Mouse (Mus musculus) kidney, postnatal 4 days (tissue): ENCODE measurements around the gene Mettl7a3.
A peak's percentile ranks its signal among the peaks of the same experiment; 100 is the strongest.
"Not testable (repeated sequence)": the region's sequence is repeated elsewhere in the genome, so short reads cannot be mapped to it uniquely, and the experiment has no call there.

Experiments
- DNase-seq, 2 experiments: peaks; one replicate each; pipeline ENCODE4 v3.0.0; 2021; ENCODE audit warnings: mixed read lengths in 2 of 2

Mettl7a3 gene

GRCm38 (mm10) chr15:100332077-100332961 is 2.4 kb upstream of the Mettl7a3 start:
- not testable (repeated sequence) for DNase-seq

- DNase-seq = not testable (repeated sequence)
These were observed 2.6 kb downstream of the Mettl7a3 start for GRCm38 (mm10) chr15:100337328-100337727.

GRCm38 (mm10) chr15:100337847-100338246 is 3.1 kb downstream of the Mettl7a3 start:
- DNase-seq = peak; percentile 82 to 88

- DNase-seq = not testable (repeated sequence)
These were observed 6.7 kb downstream of the Mettl7a3 start for GRCm38 (mm10) chr15:100341314-100341980.

GRCm38 (mm10) chr15:100345484-100345883 is 10.8 kb downstream of the Mettl7a3 start:
- no peak for DNase-seq

- DNase-seq = peak; percentile 63 to 80
These were observed 12.0 kb downstream of the Mettl7a3 start for GRCm38 (mm10) chr15:100346761-100347160.

GRCm38 (mm10) chr15:100349496-100349895 is 14.8 kb downstream of the Mettl7a3 start:
- peak; percentile 38 to 63 for DNase-seq

GRCm38 (mm10) chr15:100351501-100352060 is 16.9 kb downstream of the Mettl7a3 start:
- DNase-seq = peak in 1 of 2 experiments; percentile 33

GRCm38 (mm10) chr15:100352711-100353250 is 18.1 kb downstream of the Mettl7a3 start, which contains the start of the genes Methig1 and Mettl7a2:
Methig1 (plus strand) TSS chr15:100353149.
Mettl7a2 (plus strand) TSS chr15:100353200.
- DNase-seq = no peak

- DNase-seq = not testable (repeated sequence)
These were observed 18.7 kb downstream of the Mettl7a3 start for GRCm38 (mm10) chr15:100353399-100353798.

GRCm38 (mm10) chr15:100355876-100356275 is 21.1 kb downstream of the Mettl7a3 start:
- DNase-seq = no peak

GRCm38 (mm10) chr15:100364242-100364641 is 29.5 kb downstream of the Mettl7a3 start, which contains the start of gene Higd1c:
Higd1c (plus strand) TSS chr15:100364542.
- DNase-seq = no peak

GRCm38 (mm10) chr15:100365967-100366366 is 31.2 kb downstream of the Mettl7a3 start:
- not testable (repeated sequence) for DNase-seq

- DNase-seq = no peak
These were observed 32.4 kb downstream of the Mettl7a3 start for GRCm38 (mm10) chr15:100367119-100367518.

- DNase-seq = peak; percentile 70 to 79
These were observed 40.3 kb downstream of the Mettl7a3 start for GRCm38 (mm10) chr15:100375066-100375465.

GRCm38 (mm10) chr15:100377847-100378505 is 43.2 kb downstream of the Mettl7a3 start:
- DNase-seq = not testable (repeated sequence)

- DNase-seq = no peak
These were observed 44.9 kb downstream of the Mettl7a3 start for GRCm38 (mm10) chr15:100379658-100380057.

GRCm38 (mm10) chr15:100380104-100380503 is 45.4 kb downstream of the Mettl7a3 start:
- DNase-seq = no peak

- DNase-seq = no peak
These were observed 51.0 kb downstream of the Mettl7a3 start for GRCm38 (mm10) chr15:100385705-100386104.

GRCm38 (mm10) chr15:100387544-100388223 is 53.0 kb downstream of the Mettl7a3 start:
- no peak for DNase-seq

- DNase-seq = no peak
These were observed 53.6 kb downstream of the Mettl7a3 start for GRCm38 (mm10) chr15:100388224-100388835.
